Mouse (Mus musculus) ovary, postnatal 36 days (tissue): ENCODE results near the gene Pglyrp4.
"Not testable (repeated sequence)": the region's sequence is repeated elsewhere in the genome, so short reads cannot be mapped to it uniquely, and the experiment has no call there.

ENCODE experiments used
- DNase-seq: peaks from one replicate; pipeline ENCODE4 v3.0.0; 2022; ENCODE audit warnings: low spot score, mixed read lengths

Gene Pglyrp4

GRCm38 (mm10) chr3:90726606-90727005, at the start of gene Pglyrp4:
Gene Pglyrp4, plus strand, starts transcription at chr3:90726906.
- no peak for DNase-seq

- no peak for DNase-seq
Observed at GRCm38 (mm10) chr3:90678656-90679055, 48.0 kb upstream of the Pglyrp4 start.

GRCm38 (mm10) chr3:90683929-90684328, 42.8 kb upstream of the Pglyrp4 start:
- no peak for DNase-seq

- no peak for DNase-seq
Observed at GRCm38 (mm10) chr3:90686835-90687234, 39.9 kb upstream of the Pglyrp4 start.

GRCm38 (mm10) chr3:90693496-90693895, 33.2 kb upstream of the Pglyrp4 start:
- no peak for DNase-seq

- no peak for DNase-seq
Observed at GRCm38 (mm10) chr3:90695613-90696012, 31.1 kb upstream of the Pglyrp4 start, which contains the start of gene S100a9. Gene S100a9, minus strand, starts transcription at chr3:90695721.

- no peak for DNase-seq
Observed at GRCm38 (mm10) chr3:90702244-90702643, 24.5 kb upstream of the Pglyrp4 start.

GRCm38 (mm10) chr3:90708523-90709202, 18.0 kb upstream of the Pglyrp4 start:
- no peak for DNase-seq

- DNase-seq, result peak; percentile 77
Observed at GRCm38 (mm10) chr3:90709591-90710460, 16.9 kb upstream of the Pglyrp4 start.

- DNase-seq, result no peak
Observed at GRCm38 (mm10) chr3:90749658-90750057, 23.0 kb downstream of the Pglyrp4 start.

- not testable (repeated sequence) for DNase-seq
Observed at GRCm38 (mm10) chr3:90777776-90778175, 51.1 kb downstream of the Pglyrp4 start, which contains the start of gene Gm5849. Gene Gm5849, minus strand, starts transcription at chr3:90777876.
